Mouse (Mus musculus) brain, embryonic 18.5 days (tissue): ENCODE measurements at regions not wholly inside any gene's neighbourhood (a gene's known extent, or its start where the extent isn't known, plus 50 kb on each side); places are given as distances from the start of the nearest gene placed in this dataset.

Experiments
- DNase-seq: peaks from one replicate; pipeline ENCODE4 v3.0.0-alpha.2; 2012; ENCODE audit warnings: low read depth, low spot score

DNA sequence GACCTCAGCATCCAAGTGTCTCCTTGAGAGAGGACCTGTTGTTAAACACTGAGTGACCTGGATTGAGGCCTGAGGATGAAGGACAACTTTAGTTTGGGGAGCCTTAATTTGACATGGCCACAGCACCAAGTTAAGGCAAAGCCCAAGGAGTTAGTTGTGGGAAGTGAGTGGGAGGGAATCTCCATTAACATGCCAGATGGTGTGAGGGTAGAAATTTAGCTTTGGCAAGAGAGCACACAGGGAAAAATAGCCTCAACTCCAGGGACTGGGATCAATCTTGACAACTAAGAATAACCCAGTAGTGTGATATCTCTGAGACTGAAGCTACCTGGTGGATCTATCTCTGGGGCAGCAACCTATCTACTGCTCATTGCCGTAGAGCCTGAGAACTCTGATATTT lies 105.4 kb downstream of the Ahr start:
- no peak for DNase-seq

DNA sequence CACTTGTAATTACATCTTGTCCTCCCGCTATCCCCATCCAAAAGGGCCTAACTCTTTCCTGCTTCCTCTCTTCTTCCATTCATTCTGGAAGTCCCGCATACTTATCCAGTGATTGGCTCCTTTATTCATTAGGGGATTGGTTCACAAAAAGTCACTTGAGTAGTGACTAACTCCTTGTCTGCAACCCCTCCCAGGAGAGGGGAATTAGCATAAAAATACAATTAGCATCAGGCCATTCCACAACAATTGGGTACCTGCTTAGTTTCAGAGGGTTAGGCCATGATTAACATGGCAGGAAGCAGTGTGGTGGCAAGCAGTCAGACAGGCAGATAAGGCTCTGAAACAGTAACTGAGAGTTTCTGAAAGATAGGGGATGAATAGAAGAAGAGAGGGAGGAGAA lies 115.6 kb downstream of the Ahr start:
- DNase-seq, result no peak

DNA sequence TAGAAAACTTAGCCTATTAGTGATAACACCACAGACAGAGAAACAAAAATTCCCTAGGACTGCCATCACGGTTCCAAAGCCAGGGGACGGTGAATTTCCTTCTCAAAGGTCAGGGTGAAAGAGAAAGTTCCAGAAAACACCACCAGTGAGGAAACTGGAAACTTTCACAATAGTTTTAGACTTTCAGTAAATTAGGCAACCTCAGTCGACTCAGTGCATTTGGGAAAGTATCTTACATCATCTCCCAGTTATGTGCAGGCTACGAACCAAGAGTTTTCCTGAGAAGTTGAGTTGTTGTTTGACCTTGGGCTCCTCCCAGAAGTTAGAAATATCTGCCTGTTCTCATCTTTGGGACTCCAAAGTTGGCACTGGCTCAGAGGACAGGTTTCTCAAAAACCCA lies 116.9 kb downstream of the Ahr start:
- DNase-seq, result no peak

DNA sequence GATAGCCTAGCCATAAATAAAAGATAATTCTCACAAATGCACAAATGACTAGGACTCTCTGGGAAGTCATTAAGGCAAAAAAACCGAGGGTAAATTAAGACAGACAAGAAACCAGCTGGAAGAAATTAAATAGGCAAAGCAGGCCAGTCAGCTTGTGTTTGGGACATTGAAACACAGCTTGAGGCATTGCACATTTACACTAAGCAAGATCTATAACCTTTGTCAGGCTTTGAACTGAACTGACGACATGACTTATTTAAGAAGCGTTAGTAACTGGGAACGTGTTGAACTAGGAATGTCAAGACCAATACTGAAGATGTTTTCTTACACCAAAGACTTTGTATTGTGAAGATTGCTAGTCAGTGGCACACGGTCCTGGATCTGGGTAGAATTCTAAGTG lies 118.3 kb downstream of the Ahr start:
- no peak for DNase-seq

DNA sequence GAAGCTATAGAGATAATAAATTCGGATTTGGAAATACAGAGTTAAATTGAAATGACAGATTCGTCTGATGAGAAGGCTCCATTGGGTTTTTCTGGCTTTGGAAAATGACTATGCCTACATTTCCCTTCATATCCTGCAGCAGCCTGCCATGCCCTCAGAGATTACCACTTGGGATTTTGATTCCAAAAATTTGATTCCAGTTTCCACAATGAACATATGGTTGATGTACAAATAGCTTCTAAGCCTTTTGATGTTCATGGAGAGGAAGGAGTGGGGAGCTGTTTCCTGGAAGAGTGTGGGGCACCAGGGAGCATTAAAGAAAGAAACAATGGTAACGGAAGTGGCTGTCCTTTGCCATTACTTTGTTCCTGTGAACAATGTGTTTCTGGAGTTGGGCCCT lies 122.1 kb downstream of the Ahr start:
- DNase-seq, result no peak

DNA sequence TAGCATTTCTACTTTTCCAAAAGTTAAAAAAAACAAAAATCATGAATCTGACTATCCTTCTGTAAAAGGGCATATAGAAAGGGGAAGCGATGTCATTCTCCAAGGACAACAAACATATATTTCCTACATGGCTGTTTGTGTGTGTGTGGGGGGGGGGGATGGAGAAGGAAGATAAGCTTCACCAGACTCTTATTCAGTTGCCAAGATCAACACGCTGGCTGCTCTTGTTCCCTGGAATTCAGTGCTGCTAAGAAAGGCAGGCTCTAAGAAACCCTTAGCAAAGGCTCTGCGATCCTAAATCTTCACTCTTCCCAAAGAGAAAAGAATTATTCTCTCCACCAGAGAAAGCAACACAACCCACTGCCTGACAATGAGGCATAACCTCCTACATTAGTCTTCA lies 126.4 kb downstream of the Ahr start:
- no peak for DNase-seq

DNA sequence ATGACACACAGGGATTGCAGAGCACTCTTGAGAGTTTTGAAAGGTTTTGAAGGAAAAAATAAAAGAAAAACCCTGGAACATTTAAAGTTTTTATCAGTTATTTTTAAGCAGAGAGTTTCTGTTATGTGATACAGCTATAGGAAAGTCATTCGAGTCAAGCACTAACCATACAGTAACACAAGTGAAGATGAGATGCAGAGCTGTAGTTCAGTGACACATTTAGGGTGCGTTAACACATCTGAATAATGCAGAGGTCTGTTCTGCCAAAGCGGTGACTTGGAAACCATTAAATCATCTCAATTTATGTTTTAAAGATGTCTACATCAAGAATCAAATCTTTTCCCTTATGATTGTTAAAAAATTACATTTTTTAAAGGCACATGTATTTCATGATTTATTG lies 126.8 kb downstream of the Ahr start:
- no peak for DNase-seq

DNA sequence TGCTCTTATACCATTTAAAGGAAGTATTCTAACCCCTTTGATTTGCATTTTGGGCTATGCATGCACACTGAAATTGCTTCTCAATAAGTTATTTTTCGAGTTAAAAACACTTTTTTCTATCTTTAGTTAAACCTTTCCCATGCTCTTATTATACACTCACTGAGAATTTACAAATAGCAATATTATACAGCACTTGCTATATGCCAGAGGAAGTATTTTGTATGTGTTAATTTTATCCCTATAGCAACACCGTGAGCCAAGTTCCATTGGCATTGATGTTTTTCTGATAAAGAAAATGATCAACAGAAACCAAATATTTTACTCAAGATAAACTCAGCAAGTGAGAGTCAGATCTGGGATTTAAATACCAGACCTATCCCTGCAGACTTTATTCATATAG lies 133.0 kb downstream of the Ahr start:
- DNase-seq, result no peak

DNA sequence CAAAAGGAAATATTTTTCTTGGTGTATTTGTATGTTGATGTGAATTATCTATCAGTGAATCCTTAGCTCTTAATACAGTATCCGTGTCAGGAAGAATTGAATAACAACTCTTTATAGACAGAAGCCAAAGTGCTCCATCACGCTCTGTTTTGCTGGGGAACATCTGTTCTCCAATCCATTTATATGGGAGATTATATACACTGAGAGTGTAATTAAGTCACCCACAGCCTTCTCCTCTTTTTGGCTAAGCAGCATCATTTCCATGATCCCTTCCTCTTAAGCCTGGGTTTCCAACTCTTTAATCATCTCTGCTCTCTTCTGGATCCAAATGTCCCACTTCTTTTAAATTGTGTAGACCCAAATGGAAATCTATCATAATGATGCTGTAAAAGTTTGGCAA lies 133.6 kb downstream of the Ahr start:
- no peak for DNase-seq

DNA sequence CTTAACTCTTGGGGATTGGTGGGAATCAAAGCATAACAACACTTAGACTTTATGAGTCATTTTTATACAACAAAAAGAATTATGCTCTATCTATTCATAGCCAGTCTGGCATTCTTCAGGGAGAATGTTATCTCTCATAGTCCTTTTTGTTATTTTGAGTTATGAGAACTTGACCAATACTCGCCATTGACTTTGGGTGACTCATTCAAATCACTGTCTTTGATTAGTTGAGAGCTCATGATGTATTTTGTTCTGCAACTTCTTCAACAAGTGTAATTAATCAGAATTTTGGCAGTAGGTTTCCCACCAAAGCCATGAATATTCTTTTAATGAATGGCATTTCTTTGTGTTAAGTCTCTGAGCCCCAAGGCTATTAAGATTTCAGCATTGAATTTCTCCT lies 139.6 kb downstream of the Ahr start:
- no peak for DNase-seq

DNA sequence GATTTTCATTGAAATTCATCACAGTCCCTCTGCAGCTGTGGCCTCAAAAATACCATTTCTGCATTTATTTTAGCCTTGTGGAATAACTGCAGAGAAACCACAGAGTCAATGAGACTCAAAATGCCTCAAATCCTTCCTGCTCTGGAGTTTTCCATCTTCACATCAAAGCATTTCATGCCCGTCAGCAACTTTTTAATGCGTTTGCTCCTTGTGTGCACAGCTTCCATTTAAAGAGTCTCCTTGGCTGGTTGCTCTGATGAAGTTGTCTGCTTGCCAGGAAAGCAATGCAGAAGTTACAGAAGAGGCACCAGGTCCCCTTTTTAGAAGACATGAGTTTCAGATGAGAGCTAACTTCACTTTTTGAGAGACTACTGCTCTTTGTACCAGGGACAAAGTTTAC lies 142.7 kb downstream of the Ahr start:
- DNase-seq, result no peak

DNA sequence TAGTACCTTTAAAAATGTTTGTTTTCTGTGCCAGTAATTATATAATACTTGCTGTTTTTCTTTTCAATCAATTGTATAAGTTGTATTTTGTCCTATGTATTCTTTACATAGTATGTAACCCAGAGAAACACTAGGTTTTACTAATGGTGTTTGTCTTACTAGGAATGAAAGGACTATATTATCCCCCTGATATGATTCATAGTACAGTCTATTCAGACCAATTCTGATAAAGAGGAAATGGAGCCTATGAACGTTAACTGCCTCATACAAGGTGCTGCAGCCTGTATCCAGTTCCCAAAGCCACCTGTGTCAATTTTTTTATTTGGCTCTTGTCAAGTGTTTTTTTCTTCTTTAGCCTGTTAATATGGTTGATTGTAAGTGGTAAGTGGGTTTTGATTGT lies 144.6 kb downstream of the Ahr start:
- DNase-seq, result no peak

DNA sequence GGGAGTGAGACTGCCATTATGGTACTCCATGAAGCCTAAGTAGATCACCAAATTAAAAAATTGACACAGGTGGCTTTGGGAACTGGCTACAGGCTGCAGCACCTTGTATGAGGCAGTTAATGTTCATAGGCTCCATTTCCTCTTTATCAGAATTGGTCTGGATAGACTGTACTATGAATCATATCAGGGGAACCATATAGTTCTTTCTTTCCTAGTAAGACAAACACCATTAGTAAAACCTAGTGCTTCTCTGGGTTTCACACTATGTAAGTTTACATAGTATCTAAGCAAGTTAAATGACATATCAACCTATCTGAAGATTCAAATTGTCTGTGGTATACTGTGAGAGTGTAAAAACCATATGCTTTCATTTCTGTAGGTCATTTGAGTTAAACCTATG lies 145.0 kb downstream of the Ahr start:
- no peak for DNase-seq

DNA sequence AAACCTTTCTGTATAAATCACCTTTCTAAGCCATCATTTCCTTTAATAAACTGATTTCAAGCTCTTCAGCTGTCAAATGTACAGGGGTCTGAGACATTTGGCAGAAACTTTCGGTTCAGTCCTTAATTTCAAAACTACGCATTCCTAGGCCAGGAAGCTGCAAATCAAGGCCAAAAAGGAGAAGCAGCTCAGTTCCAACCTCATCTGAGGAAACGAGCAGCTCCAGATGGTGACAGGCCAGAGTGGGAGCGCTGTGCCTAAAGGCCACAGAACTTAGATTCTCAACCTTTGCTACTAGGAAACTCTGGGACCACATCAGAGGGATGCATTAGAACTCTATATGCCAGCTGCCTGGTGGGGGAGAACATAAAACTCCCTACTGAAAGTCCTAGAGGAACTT lies 150.6 kb downstream of the Ahr start:
- no peak for DNase-seq

DNA sequence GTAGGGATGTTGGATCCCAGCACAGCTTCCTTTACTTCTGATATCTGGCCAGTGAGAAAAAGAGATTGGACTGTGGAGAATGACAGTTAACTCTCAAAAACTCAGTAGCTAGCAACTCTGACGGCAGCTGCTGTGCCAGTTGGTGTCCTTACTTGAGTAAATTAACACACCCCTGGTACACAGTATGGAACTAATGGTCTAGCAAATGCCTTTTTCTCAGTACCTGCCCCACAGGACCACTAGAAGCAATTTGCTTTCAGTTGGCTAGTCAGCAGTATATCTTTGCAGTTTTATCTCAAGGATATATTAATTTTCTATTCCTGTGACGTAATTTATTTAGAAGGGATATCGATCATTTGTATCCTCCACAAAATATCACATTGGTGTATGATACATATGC lies 157.6 kb downstream of the Ahr start:
- DNase-seq, result no peak

DNA sequence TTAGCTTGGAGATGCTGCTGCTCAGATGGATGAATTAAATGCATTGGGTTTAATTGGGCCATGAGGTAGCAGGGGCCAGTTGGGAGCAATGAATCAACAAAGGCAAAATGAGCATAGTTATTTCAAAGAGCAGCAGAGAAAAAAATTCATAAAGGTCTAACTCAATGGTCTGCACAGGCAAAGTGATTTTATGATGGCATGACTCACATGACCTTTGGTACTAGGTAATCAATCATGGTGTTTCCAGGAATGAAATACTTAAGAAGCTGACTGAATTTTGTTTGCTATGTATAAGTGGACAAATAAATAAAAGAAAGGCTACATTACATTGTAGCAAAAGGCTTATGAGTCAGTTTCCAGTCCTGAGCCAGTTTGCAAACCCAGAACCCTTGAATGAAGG lies 158.5 kb downstream of the Ahr start:
- no peak for DNase-seq

DNA sequence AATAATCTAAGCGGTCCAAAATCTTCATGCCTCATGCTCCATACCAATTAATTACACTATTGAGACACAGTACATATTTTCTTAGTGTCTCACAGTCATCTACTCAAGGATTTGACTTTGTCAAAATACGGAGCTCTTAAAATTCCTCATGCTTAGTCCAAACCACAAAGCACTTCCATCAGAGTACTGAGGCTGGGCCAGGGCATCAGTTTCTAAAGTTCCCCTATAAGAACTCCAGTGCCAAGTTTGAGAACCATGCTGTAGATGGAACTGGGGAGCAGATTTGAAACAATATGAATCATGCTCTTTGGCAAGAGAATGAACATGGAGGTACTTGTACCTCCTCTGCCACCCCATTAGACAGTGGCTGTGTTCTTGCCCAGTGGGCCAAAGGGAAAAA lies 176.9 kb downstream of the Ahr start:
- DNase-seq, result no peak

DNA sequence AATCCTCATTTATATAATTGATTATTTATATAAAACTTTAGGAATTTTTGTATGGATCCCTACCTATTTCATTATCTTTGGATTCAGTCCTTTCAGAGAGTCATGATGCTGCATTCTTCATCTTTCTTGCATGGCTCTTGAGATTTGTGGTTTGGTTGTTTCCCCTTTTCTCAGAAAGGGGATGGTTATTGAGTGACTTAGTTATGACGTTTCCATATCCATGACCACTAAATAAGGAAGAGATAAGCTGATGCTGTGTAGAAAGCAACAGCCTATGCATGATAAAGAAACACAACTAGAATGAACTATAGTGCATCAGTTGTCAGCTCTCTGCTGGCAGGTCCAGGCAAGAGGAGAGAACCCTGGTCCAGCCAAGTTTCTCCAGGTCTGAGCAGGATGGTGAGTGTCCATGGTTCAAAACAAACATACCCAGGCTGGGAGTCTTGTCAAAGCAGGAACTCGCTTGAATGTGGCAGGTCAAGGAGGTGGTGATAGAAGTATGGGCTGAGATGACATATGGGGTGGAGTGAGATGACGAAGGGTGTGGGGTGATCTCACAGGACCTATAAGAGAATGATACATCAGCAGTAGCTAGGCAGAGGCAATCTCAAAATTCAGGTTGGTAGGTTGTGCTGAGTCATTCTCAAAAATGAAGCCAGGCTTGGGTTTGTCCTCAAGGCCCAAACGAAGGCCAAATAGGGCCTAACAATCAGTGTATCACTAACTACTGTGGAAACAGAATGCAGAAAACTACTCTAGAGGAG lies 196.5 kb downstream of the Ahr start:
- DNase-seq, result no peak

DNA sequence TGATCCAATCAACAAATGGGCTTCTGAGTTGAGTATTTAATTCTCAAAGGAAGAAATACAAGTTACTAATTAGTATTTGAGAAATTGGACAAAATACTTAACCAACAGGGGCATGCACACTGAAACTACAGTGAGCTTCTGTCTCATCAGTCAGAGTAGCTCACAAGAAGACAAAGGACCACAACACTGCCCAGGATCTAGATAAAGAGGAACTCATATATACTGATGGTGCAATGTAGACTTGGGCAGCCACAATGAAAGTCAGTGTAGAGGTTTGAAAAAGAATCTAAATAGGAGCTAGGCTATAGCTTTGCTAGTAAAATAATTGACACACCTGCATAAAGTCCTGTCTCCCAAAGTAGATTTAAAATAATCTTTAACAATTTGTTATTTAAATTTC lies 198.5 kb downstream of the Ahr start:
- no peak for DNase-seq

DNA sequence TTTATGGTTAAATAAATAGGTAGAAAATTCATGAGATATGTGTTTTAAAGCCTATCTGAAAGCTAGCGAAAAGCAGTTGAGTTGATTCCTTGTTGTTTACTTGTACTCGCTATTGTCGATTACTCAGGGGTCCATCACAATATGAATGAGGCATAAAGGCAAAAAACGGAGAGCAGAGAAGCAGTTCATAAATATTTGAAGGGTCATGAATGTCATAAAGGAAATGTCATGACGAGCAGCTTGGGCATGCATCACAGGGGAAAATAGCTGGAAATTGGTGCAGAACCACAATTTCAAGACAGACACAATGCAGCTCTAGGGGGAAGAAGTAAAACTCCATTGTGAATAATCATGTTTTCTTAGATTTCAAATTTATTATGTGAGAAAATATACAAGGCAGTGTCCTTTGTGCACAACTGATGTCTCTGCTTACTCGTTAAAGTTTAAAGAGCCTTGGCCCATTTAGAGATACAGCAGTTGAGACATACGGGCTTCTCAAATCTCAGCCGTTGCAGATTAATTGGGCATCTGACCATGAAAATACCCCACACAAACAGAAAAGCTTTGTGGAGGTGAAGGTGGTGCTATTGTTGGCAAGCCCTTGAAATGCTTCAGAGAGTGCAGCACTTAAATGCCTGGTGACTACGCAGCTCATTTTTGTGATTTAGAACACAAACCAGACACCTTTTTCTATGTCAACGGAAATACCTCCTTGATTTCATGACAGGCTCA lies 200.3 kb downstream of the Ahr start:
- DNase-seq, result no peak

DNA sequence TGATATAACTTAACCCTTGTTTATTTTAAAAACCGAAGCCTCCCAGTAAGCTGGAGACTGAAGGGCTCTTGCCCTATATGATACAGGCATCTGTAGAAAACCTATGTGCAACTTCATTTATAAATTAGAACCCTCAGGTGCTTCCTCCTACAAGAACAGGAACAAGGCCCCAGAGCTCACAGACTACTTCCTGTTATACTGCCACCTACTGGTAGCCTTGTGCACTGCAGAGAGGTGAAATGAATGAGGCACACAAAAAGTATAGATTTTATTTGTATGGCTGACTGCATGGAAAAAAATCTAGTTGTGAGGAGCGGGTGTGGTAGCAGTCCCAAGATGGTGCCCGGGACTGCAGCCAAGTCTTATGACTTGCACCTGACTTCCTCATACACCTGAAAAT lies 203.5 kb downstream of the Ahr start:
- no peak for DNase-seq

DNA sequence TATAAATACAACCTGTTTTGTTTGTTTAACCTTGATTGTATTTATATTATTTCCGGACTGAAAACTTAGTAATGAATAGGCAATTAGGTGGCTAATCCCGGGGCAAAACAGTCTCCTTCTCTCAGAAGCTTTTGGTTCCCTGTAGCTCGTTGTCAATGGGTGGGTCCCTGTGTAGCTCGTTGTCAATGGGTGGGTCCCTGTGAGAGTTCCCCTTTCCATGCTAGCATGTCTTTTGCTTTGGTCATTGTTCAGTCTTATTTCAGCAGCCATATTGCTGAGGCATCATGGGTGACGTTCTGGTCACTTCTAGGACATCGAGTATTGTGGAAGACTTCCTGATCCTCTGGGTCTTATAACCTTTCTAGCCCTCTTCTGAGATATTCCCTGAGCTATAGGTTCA lies 205.1 kb downstream of the Ahr start:
- DNase-seq, result no peak

DNA sequence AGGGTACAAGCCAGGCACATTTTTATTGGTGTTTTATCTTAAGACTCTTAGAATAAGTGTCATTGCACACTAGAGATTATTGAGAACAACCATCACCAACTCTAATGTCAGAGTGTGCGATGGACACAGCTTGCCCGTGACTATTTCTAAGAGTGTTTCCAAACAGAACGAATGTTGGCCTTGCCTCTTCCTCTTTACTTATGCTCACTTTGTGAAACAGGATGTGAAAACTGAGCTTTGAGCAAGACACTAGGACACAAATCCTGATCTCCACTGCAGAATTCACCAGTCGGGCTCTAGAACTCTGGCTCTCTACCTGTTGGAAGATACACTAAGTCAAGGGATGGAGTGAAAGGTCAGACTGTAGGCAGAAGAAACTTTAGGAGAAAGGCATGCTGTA lies 215.3 kb downstream of the Ahr start:
- no peak for DNase-seq

DNA sequence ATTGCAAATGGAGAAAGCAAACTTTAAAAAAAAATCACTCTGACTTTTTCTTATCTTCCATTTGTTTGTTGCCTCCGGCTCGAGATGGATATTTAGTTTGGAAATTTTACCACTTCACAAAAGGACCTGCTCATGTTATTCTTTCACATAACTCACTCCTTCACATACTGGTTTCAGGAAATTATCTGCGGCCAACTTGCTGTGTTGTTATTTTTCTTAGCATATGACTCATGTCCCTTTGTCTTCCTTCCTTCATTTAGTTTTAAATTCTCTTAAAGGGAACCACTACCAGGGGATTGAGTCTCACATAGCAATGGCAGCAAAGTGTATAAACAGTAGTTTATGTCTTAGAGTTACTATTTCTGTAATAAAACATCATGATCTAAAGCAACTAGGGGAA lies 217.8 kb downstream of the Ahr start:
- DNase-seq, result no peak
